Mouse (Mus musculus) duodenum, adult 2 months (tissue): Measurements from ENCODE around the gene D3Ertd751e. TPM values are rescaled to one million over a fixed set of nuclear protein-coding genes. Genes with fewer than 3 reads are reported as not detected.

ENCODE experiments used
- polyA plus RNA-seq: library from polyadenylated mRNA; depleted of rRNA; stranded (reverse); fragments of >200 nt; gene quantifications from 2 replicates; pipeline ENCODE4 v1.2.3, GENCODE M21; 2012; ENCODE audit warnings: low replicate concordance; rRNA removed

Gene D3Ertd751e
- 0.09 and 0.23 TPM in 2 replicates for polyA plus RNA-seq

GRCm38 (mm10) chr3:41742278-41742934 lies at the start of gene D3Ertd751e, which contains the start of gene Sclt1:
D3Ertd751e (plus strand) TSS chr3:41742611.
Sclt1 (minus strand) TSS chr3:41742514.

Other genes starting within 250 kb of the D3Ertd751e start
- 11.5 and 17.0 TPM in 2 replicates for gene Jade1, start 186.9 kb upstream of the D3Ertd751e start, polyA plus RNA-seq
- gene Sclt1, start 97 bp upstream of the D3Ertd751e start, polyA plus RNA-seq = 4.2 and 5.5 TPM in 2 replicates